Mouse (Mus musculus): ENCODE data around the gene Trmt10a.
"Not testable (repeated sequence)": the region's sequence is repeated elsewhere in the genome, so short reads cannot be mapped to it uniquely, and the experiment has no call there.

Gene Trmt10a

GRCm38 (mm10) chr3:138133916-138134315 is 9.3 kb upstream of the Trmt10a start:
- in situ Hi-C loops (cut with MboI; ENCODE audit: low sequenced_read_pairs): no loop called here

- in situ Hi-C loops (cut with MboI; ENCODE audit: low sequenced_read_pairs): no loop called here
Observed at GRCm38 (mm10) chr3:138134528-138134927, 8.7 kb upstream of the Trmt10a start.

- in situ Hi-C loops (cut with MboI; ENCODE audit: low sequenced_read_pairs): not testable (repeated sequence)
Observed at GRCm38 (mm10) chr3:138138146-138138545, 5.1 kb upstream of the Trmt10a start.

- in situ Hi-C loops (cut with MboI; ENCODE audit: low sequenced_read_pairs): loop anchor here (5.0 to 10.0 kb wide), 2 partner anchors 147 to 365 kb away; no protein-coding TSS in a partner anchor
Observed at GRCm38 (mm10) chr3:138139663-138140062, 3.6 kb upstream of the Trmt10a start.

- in situ Hi-C loops (cut with MboI; ENCODE audit: low sequenced_read_pairs): loop anchor here (5.0 to 10.0 kb wide), 2 partner anchors 150 to 367 kb away; no protein-coding TSS in a partner anchor
Observed at GRCm38 (mm10) chr3:138142052-138142732, 1.1 kb upstream of the Trmt10a start.

- in situ Hi-C loops (cut with MboI; ENCODE audit: low sequenced_read_pairs): loop anchor here (5.0 to 10.0 kb wide), 2 partner anchors 151 to 368 kb away; no protein-coding TSS in a partner anchor
Observed at GRCm38 (mm10) chr3:138142733-138143314, 424 bp upstream of the Trmt10a start.

GRCm38 (mm10) chr3:138144060-138144641 is 903 bp downstream of the Trmt10a start:
- in situ Hi-C loops (cut with MboI; ENCODE audit: low sequenced_read_pairs): loop anchor here (5.0 to 10.0 kb wide), 2 partner anchors 152 to 369 kb away; no protein-coding TSS in a partner anchor

- in situ Hi-C loops (cut with MboI; ENCODE audit: low sequenced_read_pairs): loop anchor here (5.0 to 10.0 kb wide), 2 partner anchors 152 to 370 kb away; no protein-coding TSS in a partner anchor
Observed at GRCm38 (mm10) chr3:138144642-138145171, 1.5 kb downstream of the Trmt10a start, which contains the start of gene Mttp. Gene Mttp (minus strand): TSS chr3:138144968.

- in situ Hi-C loops (cut with MboI; ENCODE audit: low sequenced_read_pairs): loop anchor here (10.0 kb wide), 1 partner anchor 374 kb away; no protein-coding TSS in a partner anchor
Observed at GRCm38 (mm10) chr3:138148811-138149210, 5.6 kb downstream of the Trmt10a start.

- in situ Hi-C loops (cut with MboI; ENCODE audit: low sequenced_read_pairs): no loop called here
Observed at GRCm38 (mm10) chr3:138155062-138155461, 11.8 kb downstream of the Trmt10a start.

GRCm38 (mm10) chr3:138156651-138157050 is 13.4 kb downstream of the Trmt10a start:
- in situ Hi-C loops (cut with MboI; ENCODE audit: low sequenced_read_pairs): no loop called here

- in situ Hi-C loops (cut with MboI; ENCODE audit: low sequenced_read_pairs): no loop called here
Observed at GRCm38 (mm10) chr3:138161623-138162022, 18.4 kb downstream of the Trmt10a start.

GRCm38 (mm10) chr3:138162553-138163183 is 19.4 kb downstream of the Trmt10a start:
- in situ Hi-C loops (cut with MboI; ENCODE audit: low sequenced_read_pairs): no loop called here

- in situ Hi-C loops (cut with MboI; ENCODE audit: low sequenced_read_pairs): no loop called here
Observed at GRCm38 (mm10) chr3:138173291-138173690, 30.0 kb downstream of the Trmt10a start.

GRCm38 (mm10) chr3:138175551-138175950 is 32.3 kb downstream of the Trmt10a start:
- in situ Hi-C loops (cut with MboI; ENCODE audit: low sequenced_read_pairs): no loop called here

- in situ Hi-C loops (cut with MboI; ENCODE audit: low sequenced_read_pairs): no loop called here
Observed at GRCm38 (mm10) chr3:138182019-138182418, 38.8 kb downstream of the Trmt10a start.

- in situ Hi-C loops (cut with MboI; ENCODE audit: low sequenced_read_pairs): no loop called here
Observed at GRCm38 (mm10) chr3:138183371-138183770, 40.1 kb downstream of the Trmt10a start.

- in situ Hi-C loops (cut with MboI; ENCODE audit: low sequenced_read_pairs): no loop called here
Observed at GRCm38 (mm10) chr3:138185290-138185689, 42.0 kb downstream of the Trmt10a start.

GRCm38 (mm10) chr3:138185995-138186930 is 43.0 kb downstream of the Trmt10a start:
- in situ Hi-C loops (cut with MboI; ENCODE audit: low sequenced_read_pairs): no loop called here

GRCm38 (mm10) chr3:138192260-138192659 is 49.0 kb downstream of the Trmt10a start:
- in situ Hi-C loops (cut with MboI; ENCODE audit: low sequenced_read_pairs): no loop called here
